Mouse (Mus musculus) C2C12 (cell line): ENCODE results near the gene Sertad4. TPM values are rescaled to one million over a fixed set of nuclear protein-coding genes. Genes with fewer than 3 reads are reported as not detected.

Experiments used
- H3K27me3 ChIP-seq: one replicate; pipeline ENCODE4 v1.6.1; 2011; ENCODE audit not compliant: control insufficient read depth, insufficient read depth, insufficient read length
- H3K36me3 ChIP-seq: one replicate; pipeline ENCODE4 v1.6.1; 2011; ENCODE audit not compliant: control insufficient read depth, insufficient read depth
- H3K4me3 ChIP-seq: one replicate; pipeline ENCODE4 v1.5.1; 2011; ENCODE audit warnings: mild to moderate bottlenecking, control low read depth; ENCODE audit not compliant: poor library complexity, insufficient read depth, severe bottlenecking
- H3K79me2 ChIP-seq: one replicate; pipeline ENCODE4 v1.6.1; 2011; ENCODE audit not compliant: control insufficient read depth, insufficient read depth
- H3K79me3 ChIP-seq: one replicate; pipeline ENCODE4 v1.6.1; 2011; ENCODE audit warnings: low read depth, control low read depth
- H3ac ChIP-seq: one replicate; pipeline ENCODE3; 2011; ENCODE audit warnings: low read depth; ENCODE audit not compliant: control insufficient read depth, insufficient read length
- CEBPB ChIP-seq: IDR thresholded peaks from one replicate; pipeline ENCODE4 v1.6.1; 2011; ENCODE audit warnings: low read depth, mild to moderate bottlenecking, control low read depth, moderate library complexity
- CTCF ChIP-seq: IDR thresholded peaks from one replicate; pipeline ENCODE4 v1.5.1; 2011; ENCODE audit not compliant: control insufficient read depth, insufficient read depth, insufficient read length
- FOSL1 ChIP-seq: IDR thresholded peaks from one replicate; pipeline ENCODE4 v1.8.0; 2011; ENCODE audit warnings: mild to moderate bottlenecking, low read length; ENCODE audit not compliant: poor library complexity, insufficient read depth, severe bottlenecking
- MAX ChIP-seq: IDR thresholded peaks from one replicate; pipeline ENCODE4 v1.6.1; 2011; ENCODE audit warnings: mild to moderate bottlenecking, control low read depth
- MYOD1 ChIP-seq: IDR thresholded peaks from one replicate; pipeline ENCODE4 v1.6.1; 2011; ENCODE audit warnings: low read depth; ENCODE audit not compliant: control insufficient read depth, insufficient read length
- MYOG ChIP-seq: IDR thresholded peaks from one replicate; pipeline ENCODE4 v1.6.1; 2011; ENCODE audit not compliant: control insufficient read depth, insufficient read length; ENCODE audit errors: extremely low read depth
- USF1 ChIP-seq: IDR thresholded peaks from one replicate; pipeline ENCODE4 v1.6.1; 2011; ENCODE audit warnings: low read depth, mild to moderate bottlenecking, control low read depth, moderate library complexity
- polyA plus RNA-seq: library from polyadenylated mRNA; unstranded; fragments of >200 nt; fragmentation: generic; extraction: Trizol; gene quantifications from one replicate; pipeline ENCODE4 v1.2.1, GENCODE M21; 2012; ENCODE audit warnings: missing spikeins

Sertad4 gene
- polyA plus RNA-seq, 1 experiment, result 18.9 TPM

GRCm38 (mm10) chr1:192861305-192861960 lies 5.9 kb upstream of the Sertad4 start:
- Histone ChIP-seq H3K79me2 (no peaks in the 10 kb centered on the region), H3K36me3 (no peaks in the 10 kb centered on the region), H3K27me3 (no peaks in the 10 kb centered on the region), H3ac (no peak overlapping the region), H3K4me3 (no peak overlapping the region), H3K79me3 (no peaks in the 10 kb centered on the region)
- no peak for TF ChIP-seq USF1
- no peak for TF ChIP-seq FOSL1
- TF ChIP-seq MYOD1, result no peak
- TF ChIP-seq CEBPB, result no peak
- TF ChIP-seq CTCF, result no peak
- no peak for TF ChIP-seq MAX
- no peak for TF ChIP-seq MYOG

GRCm38 (mm10) chr1:192860273-192860672 lies 4.7 kb upstream of the Sertad4 start:
- Histone ChIP-seq H3K27me3 (no peaks in the 10 kb centered on the region), H3ac (no peak overlapping the region), H3K79me3 (no peaks in the 10 kb centered on the region), H3K79me2 (no peaks in the 10 kb centered on the region), H3K4me3 (no peak overlapping the region), H3K36me3 (no peaks in the 10 kb centered on the region)
- TF ChIP-seq CTCF, result no peak
- no peak for TF ChIP-seq CEBPB
- no peak for TF ChIP-seq MAX

- Histone ChIP-seq H3K4me3 (no peak overlapping the region), H3K36me3 (peaks cover 5% of the 10 kb centered on the region), H3K27me3 (no peaks in the 10 kb centered on the region), H3K79me2 (peaks cover 21% of the 10 kb centered on the region), H3ac (no peak overlapping the region), H3K79me3 (peaks cover 14% of the 10 kb centered on the region)
- TF ChIP-seq MYOD1, result peak; percentile 95
- TF ChIP-seq MAX, result peak; percentile 40
- TF ChIP-seq FOSL1, result no peak
- TF ChIP-seq CTCF, result no peak
- no peak for TF ChIP-seq MYOG
- peak; percentile 83 for TF ChIP-seq USF1
- TF ChIP-seq CEBPB, result no peak
Measured at GRCm38 (mm10) chr1:192857582-192857981, 2.0 kb upstream of the Sertad4 start.

- peaks cover 5% of the 10 kb centered on the region for H3K36me3 ChIP-seq
- peaks cover 20% of the 10 kb centered on the region for H3K79me3 ChIP-seq
- no peak overlapping the region for H3ac ChIP-seq
- no peak for TF ChIP-seq USF1
- no peak for TF ChIP-seq CTCF
- no peak for TF ChIP-seq CEBPB
- no peak for TF ChIP-seq MYOG
- no peak for TF ChIP-seq MYOD1
- TF ChIP-seq MAX, result no peak
- H3K27me3 ChIP-seq, result no peaks in the 10 kb centered on the region
- H3K79me2 ChIP-seq, result peaks cover 27% of the 10 kb centered on the region
- no peak overlapping the region for H3K4me3 ChIP-seq
Measured at GRCm38 (mm10) chr1:192856931-192857330, 1.4 kb upstream of the Sertad4 start.

GRCm38 (mm10) chr1:192856411-192856810 lies 855 bp upstream of the Sertad4 start:
- Histone ChIP-seq H3K4me3 (no peak overlapping the region), H3K79me2 (peaks cover 32% of the 10 kb centered on the region), H3ac (no peak overlapping the region), H3K79me3 (peaks cover 26% of the 10 kb centered on the region), H3K27me3 (no peaks in the 10 kb centered on the region), H3K36me3 (peaks cover 5% of the 10 kb centered on the region)
- no peak for TF ChIP-seq MYOG
- TF ChIP-seq USF1, result no peak
- no peak for TF ChIP-seq FOSL1
- no peak for TF ChIP-seq CEBPB
- no peak for TF ChIP-seq CTCF
- peak; percentile 51 for TF ChIP-seq MYOD1
- TF ChIP-seq MAX, result no peak

- peaks cover 27% of the 10 kb centered on the region for H3K79me3 ChIP-seq
- H3K36me3 ChIP-seq, result peaks cover 5% of the 10 kb centered on the region
- no peaks in the 10 kb centered on the region for H3K27me3 ChIP-seq
- H3K4me3 ChIP-seq, result peak overlapping the region; percentile 59
- H3K79me2 ChIP-seq, result peaks cover 41% of the 10 kb centered on the region
- TF ChIP-seq MAX (no peak), CEBPB (no peak), FOSL1 (peak; percentile 36), MYOG (no peak), MYOD1 (peak; percentile 78), CTCF (no peak)
- H3ac ChIP-seq, result peak overlapping the region; percentile 93
Measured at GRCm38 (mm10) chr1:192854819-192855271, 711 bp downstream of the Sertad4 start.
